Mouse (Mus musculus) hematopoietic stem cell, adult 5-6 weeks (primary cell): ENCODE results near the gene Ranbp17. TPM values are rescaled to one million over a fixed set of nuclear protein-coding genes. Genes with fewer than 3 reads are reported as not detected.

ENCODE experiments used
- ATAC-seq, 2 experiments: fragments of 125-278 bp in 1 of 2; replicated peaks in 1 of 2; 2 replicates each; pipeline ENCODE4 v1.8.0; 2016 to 2017; ENCODE audit warnings: inconsistent platforms in 2 of 2, mild to moderate bottlenecking in 2 of 2, moderate number of reproducible peaks in 2 of 2, low read depth in 1 of 2, moderate TSS enrichment in 1 of 2; ENCODE audit not compliant: low FRiP score in 2 of 2, poor library complexity in 2 of 2, severe bottlenecking in 2 of 2, insufficient read depth in 1 of 2, low TSS enrichment in 1 of 2
- total RNA-seq: library from RNA; stranded (forward); fragments of 172-1452, 232-1000 nt; gene quantifications from 2 replicates; pipeline ENCODE4 v1.2.3, GENCODE M21; 2017

Ranbp17 gene
- total RNA-seq, 1 experiment from 2014 or later: 6.1 TPM

DNA sequence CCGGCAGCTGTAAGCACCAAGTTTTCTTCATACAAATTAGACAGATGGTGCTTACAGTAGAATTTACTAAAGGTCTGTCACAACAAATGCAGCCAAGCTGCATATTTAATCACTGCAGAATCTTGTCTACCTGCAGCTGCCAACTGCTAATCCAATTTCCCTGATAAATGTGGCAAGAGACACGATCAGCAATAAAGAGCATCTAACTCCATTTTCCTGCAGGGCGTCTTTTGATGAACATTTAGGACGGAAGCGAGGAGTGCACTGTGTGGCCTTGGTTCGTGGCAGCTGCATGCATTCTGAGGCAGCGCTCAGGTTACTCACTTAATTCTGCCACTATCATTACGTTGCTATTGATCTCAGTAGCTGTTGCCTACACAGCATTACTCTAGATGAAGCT, 212.7 kb downstream of the Ranbp17 start:
- ATAC-seq: no peak

DNA sequence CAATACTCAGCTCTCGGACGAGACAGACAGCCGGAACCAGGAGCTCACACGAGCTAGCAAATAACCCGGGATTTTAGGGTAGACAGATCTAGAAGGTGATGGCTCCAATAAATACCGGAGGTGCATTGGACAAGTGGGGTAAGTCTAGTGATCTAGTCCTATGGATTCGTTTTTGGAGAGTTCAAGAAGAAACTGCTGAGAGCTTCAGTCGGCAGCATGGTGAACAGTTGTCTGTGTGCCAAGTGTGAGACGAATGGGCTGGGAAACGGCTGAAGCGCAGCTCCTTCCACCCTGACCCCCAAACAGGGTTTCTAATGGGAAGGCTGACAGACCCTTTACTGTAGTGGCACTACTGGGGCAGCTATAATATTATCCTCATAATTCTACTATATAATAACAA, 214.2 kb downstream of the Ranbp17 start:
- no peak for ATAC-seq

DNA sequence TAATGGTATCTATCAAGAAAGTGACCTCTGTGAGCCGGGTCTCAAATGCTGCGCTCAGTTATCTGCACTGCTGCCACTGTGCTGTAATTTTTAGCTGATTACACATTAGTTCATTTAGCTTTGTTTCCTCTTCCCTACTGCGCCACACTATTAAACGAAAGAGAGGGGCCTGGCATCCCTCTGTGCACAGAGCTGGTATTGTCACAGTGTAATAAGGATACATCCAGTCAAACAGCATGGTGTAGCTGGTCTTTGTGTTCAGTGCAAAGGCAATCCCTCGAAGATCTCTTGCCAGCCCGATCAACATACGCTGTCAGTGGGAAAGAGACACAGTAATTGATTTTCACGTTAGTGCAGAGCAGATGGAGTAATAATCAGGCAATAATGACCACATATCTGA, 216.4 kb downstream of the Ranbp17 start:
- no peak for ATAC-seq

DNA sequence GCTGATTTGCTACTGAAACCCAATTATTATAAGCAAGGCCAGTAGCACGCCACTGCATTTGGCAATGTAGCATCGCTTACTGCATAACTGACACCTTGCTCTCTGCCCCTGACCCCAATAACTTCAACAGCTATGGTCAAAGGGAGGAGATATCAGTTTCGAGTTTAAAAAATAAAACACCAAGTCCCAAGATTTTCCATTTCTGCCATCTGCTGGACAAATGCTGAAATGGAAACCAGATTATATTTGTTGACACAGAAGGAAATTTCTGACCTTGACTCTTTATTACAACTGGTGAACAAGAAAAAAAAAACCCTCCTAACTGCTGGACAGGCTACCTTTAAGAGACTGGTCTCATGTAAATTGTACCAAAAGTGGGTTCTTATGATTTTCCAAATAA, 218.1 kb downstream of the Ranbp17 start:
- ATAC-seq: peak in 1 of 2 experiments; percentile 42; a peak in 1 of 4 replicates

DNA sequence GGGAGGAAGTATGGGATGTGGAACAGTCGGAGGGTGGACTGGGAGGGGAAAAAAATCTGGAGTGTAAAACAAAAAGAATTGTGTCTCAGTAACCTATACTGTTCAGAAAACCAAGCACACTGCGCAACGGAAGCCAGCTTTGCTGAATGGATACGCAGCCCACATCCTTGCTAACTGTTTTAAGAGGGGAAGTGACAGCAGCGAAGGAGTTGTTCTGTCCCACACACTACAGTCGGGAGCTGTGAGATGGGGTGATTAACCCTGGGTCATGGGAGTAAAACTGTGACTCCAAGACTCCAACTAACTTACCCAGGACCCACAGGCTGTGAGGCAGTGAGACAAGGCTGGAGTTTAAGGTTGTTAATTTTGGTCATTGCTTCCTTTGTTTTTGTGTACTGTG, 219.5 kb downstream of the Ranbp17 start:
- ATAC-seq: peak in 1 of 2 experiments; percentile 49; a peak in 2 of 4 replicates

DNA sequence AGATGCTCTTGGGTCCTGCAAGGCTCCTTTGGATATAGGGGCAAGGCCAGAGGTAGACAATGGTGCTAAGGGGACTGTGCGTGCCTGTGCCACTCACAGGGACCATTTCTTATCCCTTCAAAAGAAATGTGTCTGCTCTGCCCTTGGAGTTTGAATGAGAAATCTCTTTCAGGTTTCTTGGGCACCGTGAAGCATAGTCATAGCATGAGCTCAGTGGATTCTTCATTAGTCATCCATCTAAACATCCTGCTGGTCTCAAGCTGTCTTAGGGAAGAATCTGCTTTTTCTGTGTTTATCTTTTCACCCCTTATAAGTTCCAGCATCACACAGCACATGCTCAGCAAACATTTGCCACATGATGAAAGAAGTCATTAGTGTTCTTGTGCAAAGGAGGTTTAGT, 235.0 kb downstream of the Ranbp17 start:
- ATAC-seq: no peak

DNA sequence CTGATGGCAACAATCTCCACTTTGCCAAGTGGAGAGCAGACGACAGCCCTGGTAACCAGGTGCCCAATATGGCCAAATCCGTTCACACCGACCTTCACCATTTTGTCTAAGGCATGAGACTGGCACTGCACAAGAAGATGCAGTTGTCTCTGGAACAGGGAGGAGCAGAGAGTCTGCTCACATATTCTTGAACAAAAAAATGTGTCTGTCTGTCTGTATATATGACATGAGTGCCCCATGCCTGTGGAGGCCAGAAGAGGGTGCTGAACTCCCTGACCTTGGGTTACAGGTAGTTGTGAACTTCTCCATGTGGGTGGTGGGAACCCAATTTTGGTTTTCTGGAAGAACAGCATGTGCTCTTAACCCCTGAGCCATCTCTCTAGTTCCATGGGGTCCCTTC, 236.9 kb downstream of the Ranbp17 start, which contains the start of gene Gm12117:
Gene Gm12117 (minus strand): TSS at position 101 of the 400 bp plus-strand sequence.
- ATAC-seq: no peak

DNA sequence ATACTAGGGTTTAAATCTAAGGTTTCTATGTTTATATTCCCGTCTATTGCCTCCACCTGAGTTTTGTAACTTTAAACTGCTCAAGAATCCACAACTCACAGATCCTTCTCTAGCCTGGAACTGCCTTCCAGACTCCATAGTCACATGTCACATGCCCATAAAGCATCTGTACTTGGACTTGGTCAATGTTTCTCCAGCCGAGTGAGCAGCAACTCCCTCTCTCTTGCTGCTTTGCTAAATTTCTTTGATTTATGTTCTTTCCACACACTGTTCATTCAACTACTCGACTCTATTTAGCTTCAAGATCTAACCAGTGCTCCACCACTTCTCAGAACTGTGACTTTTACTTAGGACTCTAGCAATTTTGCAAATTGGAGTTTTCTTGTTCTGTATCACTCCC, 238.7 kb downstream of the Ranbp17 start:
- ATAC-seq: no peak

DNA sequence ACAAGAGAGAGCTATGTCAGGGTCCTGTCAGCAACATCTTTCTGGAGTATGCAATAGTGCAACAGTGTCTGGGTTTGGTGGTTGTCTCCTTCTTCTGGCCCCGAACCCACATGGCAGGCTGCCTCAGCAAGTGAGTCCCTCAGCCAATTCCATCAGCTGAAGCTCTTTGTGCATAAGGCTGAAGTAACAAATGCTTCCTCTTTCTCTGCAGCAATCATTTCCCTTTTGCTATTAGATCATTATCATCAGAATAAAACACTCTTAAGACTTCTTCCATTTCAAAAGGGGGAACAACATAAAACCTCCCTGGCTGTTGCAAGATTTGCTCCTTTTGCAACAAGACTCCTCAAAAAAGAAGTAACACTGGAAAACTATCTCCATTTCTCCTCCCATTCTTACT, 239.3 kb downstream of the Ranbp17 start:
- peak; percentile 86 to 95 for ATAC-seq

DNA sequence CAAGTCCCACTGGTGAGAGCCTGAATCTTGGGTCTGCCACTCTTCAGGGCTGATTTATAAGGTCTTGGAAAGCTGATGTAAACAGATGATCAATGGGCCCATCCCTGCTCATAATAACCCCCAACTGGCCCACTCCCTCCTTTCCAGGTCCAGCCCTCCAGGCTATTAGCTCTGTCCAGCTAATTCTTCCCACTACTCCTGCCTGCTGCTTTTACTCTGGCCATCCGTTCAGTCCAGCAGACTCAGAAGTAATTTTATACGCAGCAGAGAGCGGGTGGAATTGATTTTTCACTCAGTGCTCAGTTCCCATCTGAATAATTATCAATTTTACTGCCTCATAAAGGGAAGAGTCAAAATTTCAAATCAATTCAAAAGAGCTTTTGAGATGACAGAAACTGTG, 273.3 kb downstream of the Ranbp17 start:
- ATAC-seq: no peak

DNA sequence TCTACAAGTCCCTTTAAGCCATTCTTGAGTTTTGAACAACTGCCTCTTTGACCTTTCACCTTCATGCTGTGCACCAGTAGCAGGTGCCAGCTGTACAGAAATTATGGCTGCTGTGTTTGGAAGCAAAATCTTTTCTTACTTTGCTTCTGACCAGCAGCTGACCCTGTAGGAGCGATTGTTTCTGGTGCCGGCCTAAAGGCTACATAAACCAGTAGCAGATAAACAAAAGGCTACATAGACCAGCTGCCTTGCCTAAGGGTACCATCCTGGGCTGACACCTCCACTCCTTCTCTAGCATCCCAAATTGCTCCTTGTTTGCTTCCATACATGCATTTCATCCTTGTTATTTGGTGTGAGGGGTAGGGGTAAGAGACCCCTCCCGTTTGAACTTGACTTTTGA, 279.4 kb downstream of the Ranbp17 start:
- no peak for ATAC-seq

DNA sequence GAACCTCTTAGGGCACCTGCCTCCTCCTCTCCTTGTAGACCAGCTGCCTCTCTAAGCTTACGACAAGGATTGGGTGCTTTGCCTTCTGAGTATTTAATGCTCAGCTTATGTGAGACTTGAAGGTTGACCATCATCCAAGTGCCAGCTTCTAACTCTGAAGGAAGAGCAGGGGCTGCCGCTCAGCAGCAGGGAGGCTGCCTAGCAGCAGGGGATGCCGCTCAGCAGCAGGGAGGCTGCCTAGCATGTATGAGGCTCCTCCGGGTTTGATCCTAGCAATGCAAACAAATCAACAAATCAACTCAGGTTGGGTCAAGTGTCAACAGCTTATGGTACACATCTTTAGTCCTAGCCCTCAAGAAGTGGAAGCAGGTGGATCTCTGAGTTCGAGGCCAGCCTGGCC, 281.5 kb downstream of the Ranbp17 start:
- ATAC-seq: no peak

DNA sequence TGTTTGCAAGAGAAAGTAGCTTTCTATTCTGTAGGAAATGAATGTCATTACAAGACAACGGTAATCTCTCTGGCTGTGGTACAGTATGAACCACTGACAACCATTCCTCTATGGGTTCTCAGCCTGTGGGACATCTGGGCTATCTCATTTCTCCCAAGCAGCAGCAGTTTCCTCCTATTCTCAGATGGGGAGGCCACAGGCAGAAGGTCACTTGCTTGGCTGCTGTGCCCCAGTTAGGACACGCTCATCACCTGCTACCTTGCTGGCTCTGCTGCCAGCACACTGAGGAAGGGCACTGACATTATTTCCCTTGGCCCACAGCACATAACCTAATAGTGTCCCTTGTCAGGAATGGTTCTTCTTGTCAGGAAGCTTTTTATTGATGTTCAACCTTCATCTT, 285.4 kb downstream of the Ranbp17 start:
- no peak for ATAC-seq

DNA sequence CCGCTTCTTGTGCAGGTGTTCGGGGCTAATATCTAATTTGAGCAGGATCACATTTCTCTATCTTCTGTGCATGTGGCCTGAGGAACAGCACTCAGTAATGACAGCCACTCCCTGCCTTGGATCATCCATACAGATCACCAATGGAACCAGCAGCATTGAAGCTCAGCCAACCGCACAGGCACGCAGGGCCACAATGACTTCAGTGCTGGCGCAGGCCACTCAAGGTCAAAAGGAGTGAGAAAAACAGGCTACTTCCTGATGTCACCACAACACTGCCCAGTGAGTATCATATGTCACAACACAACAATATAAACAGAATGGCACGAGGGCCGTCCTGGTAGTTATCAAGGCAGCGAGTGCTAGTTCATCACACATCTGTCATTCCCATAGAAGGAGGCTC, 287.0 kb downstream of the Ranbp17 start:
- ATAC-seq: no peak

DNA sequence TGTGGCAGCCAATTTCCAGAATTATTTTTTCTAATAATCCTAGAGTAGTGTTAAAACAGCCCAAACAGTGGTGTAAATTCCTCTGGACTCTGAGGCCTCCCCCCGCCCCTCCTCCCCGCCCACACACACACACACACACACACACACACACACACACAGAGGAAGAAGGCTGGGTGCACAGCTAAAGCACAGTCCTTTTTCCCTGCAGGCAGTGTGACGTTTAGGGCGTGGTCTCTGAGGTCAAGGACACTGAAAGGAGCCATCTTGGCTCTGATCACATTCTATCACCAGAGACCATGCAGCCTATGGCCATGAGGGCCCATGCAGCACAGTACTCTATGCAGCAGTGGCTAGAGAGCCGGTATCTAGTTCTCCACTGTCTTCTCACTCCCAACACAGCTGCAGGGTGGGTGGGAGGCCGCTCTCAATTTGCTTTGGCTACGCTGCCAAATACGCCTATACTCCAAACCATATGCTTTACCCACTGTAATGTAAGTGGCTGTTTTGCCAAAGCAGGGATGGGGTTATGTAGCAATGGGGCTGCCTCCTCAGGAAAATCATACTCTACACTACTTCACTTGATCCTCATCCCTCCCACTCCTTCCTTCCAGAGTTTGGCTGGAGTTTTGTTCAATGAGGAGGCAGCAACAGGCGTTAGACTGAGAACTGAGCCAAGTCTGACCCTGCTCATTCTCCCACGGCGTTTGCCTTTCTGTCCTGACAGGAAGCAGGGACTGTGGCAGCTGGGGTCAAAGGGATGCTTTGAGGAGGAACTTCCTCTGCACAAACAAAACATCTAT, 291.8 kb downstream of the Ranbp17 start:
- no peak for ATAC-seq

DNA sequence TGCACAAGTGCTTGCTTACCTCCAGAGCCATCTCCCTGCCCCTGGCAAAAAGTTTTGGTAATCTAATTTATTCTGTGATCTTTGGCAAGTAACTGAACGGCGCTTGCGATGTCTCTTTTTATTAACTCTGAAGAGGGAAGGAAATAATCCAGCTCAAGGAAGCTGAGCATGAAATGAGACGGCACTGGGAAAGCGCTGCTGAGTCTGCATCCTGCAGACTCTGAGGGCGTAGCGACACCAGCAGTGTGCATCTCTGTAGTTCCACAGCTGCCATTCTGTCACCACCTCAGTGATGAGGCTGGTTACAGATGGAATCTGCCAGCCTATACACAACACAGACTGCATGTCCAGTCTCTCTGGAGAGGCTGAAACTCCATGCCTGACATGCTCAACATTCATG, 292.8 kb downstream of the Ranbp17 start:
- no peak for ATAC-seq

DNA sequence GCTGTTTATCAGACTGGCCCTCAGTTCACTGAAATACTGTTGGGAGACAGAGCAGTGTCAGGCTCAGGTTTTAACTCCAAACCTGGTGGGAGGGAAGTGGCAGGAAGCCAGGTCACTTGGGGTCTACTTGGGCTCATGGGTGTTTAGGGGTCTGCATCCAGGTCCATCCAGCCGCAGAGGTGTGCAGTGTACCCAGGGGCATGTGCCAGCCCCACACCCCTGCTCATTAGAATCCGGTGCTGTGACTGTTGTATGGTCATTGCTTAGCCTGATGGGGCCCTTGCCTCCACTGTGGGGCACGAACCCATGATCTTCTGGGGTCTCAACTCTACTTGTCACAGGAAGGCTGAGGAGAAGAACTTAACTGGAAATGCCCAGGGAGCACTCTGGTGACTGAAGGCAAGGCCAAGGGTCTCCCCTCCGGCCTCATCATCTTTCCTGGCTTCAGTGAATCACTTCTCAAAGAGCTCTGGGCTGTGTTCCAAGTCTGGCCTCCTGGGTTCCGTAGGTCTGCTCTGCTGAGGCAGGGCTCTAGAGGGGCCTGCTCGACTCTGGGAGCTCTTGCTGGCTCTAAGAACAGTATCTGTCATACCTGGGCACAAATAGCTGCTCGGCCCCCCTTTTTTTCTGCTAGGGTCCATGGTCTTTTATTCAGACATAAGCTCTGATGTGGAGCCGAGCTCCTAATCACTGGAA, 296.0 kb downstream of the Ranbp17 start:
- no peak for ATAC-seq

DNA sequence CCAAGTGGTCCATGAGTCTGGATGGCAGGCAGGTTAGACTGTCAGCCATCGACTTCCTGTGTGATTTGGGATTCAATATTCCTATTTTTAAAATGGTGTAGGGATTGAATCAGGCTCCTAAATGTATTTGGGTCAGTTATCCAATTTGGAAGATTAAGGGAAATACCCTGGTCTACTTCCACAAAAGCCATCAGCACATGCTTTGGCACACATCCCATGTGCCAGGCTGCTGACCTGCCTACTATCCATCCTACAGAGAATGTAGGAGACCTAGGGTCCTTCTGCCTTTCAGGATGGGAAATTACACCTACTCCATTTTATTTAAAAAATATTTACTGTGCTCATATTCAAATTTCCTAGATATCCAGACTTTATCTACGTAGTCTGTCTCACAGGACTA, 306.1 kb downstream of the Ranbp17 start:
- no peak for ATAC-seq

DNA sequence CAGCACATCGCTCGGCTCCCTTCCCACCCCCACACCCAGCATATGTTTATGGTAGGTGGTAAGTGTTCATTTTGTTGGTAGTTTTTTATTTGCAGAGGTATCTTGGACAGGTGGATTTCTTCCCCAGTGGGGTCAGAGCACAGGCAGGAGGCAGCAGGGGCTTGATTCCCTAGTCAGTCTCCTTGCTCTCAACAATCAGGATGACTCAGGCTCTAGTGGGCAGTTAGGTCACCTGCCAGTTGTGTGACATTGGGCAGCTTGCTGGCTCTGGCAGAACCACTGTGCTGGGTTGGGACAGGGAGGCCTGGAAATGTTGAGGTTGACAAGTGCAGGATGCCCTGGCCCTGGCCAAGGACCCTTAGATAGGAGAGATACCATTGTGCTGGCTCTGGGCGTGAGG, 308.6 kb downstream of the Ranbp17 start:
- ATAC-seq: no peak
